Mouse (Mus musculus): ENCODE results near the gene Usp21.

DNA sequence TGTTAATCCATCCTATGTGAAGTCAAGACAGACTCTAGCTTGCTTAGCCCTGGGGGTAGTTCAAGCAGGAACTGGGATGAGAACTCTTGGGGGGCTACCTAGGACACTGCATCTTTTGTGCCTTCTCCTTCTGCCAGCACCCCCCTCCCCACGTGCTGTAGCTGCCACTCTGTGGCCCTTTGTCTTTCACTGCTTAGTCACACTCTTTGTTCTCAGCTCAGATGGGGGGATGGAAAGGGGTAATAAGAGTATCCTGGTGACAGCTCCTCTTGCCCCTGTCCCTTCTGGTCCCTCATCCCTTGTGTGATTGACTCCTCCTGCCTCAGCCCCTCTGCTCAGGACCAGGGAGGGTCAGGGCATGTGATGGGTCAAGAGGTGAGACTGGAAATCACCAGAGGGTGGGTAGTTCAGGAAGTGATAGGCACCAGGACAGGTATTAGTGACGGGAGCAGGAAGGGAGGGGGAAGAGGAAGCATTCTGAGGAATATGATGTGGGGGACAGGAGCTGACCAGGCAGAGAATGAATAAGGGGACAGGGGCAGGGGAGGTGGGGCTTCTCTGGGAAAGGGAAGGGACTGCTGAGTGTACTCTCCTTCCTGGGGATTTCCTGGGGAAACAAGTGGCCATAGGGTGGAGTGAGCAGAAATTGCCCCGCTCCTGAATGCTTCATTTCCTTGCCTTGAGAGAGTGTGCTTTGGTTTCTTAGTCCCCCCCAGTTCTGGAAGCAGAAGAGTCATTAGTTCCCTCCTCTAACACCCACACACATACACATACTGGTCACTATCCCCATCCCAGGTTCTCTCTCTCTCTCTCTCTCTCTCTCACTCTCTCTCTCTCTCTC lies 39.2 kb downstream of the Usp21 start:
- TF ChIP-seq CTCF (IDR thresholded peaks at IDR 0.05; ENCODE audit: borderline replicate concordance, insufficient read depth, low read depth, low read length) (no peak), POLR2A (IDR thresholded peaks at IDR 0.05; ENCODE audit: borderline replicate concordance, insufficient read depth, low read length) (no peak)

Measured in cerebellum, adult 2 months (tissue).